Mouse (Mus musculus) retina, embryonic 14.5 days (tissue): ENCODE measurements around the gene Lhpp.
"Not testable (repeated sequence)": the region's sequence is repeated elsewhere in the genome, so short reads cannot be mapped to it uniquely, and the experiment has no call there.

ENCODE experiments used
- DNase-seq: peaks from one replicate; pipeline ENCODE4 v3.0.0-alpha.2; 2015; ENCODE audit warnings: low spot score

The Lhpp gene

GRCm38 (mm10) chr7:132646514-132646913 is 36.1 kb downstream of the Lhpp start:
- DNase-seq, result no peak

GRCm38 (mm10) chr7:132654412-132654811 is 44.0 kb downstream of the Lhpp start:
- no peak for DNase-seq

DNA sequence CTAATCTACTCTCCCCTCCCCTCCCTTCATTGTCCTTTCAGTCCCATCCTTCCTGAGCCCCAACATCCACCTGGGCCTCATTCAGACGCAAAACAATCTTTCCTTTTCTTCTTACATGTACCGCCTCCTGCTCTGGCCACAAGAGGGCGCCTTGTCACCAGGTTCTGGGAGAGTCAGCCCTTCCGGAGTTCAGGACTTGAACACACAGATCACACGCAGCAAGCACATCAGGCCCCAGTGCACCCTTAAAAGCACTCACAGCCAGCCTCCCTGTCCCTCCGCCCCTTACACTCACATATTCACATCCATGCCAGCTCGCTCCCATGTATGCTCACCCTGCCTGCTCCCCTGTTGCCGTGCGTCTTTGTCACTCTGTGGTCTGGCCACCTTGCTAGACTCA is 45.6 kb downstream of the Lhpp start:
- peak; percentile 92 for DNase-seq

DNA sequence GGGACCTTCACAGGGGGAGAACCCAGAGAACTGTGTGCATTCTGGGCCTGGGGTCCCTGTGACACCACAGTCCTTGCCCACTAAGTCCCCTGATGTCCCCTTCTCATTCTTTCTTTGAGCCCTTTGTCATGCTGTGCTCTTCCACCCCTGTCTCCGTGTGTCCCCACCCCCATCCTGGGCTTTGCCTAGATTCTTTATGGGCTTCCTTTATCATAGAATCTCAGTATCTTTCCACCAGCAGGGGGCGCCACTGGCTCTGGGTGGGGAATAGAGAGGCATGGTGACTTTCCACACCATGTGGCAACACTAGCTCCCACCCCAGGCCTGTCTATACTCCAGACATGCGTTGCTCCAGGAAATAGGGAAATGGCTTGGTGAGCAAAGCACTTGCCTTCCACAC is 46.1 kb downstream of the Lhpp start:
- DNase-seq, result peak; percentile 89

DNA sequence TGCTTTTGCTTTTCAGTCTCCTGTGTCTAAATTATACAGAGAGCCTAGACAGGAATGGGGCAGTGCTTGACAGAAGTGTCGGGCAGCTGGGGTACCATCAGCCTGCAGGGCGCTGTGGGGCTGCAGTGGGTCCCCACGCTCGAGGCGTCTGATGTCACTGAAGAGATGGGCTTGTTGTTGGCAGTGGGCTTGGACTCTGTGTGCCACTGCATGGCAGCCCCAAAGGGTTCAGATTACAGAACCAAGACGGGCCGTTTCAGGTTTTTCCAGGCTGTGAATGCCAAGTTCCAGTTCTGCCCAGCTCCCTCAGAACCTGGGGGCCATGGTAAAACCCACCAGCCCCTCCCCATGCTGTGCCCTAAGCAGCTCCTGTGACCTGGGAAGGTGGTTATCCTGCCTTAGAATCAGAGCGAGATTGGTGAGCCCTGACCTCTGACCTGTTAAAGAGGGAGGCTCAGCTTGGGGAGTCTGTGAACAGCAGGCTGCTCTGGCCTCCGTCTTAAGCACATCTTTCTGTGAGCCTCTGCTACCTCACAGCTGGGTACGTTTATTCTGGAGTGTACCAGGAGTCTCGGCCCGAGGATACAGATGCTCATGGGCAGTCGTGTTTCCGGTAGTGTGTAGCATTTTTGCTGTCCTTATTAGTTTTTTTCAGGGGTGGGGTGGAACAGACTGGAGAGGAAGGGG is 47.1 kb downstream of the Lhpp start:
- DNase-seq, result peak; percentile 25

DNA sequence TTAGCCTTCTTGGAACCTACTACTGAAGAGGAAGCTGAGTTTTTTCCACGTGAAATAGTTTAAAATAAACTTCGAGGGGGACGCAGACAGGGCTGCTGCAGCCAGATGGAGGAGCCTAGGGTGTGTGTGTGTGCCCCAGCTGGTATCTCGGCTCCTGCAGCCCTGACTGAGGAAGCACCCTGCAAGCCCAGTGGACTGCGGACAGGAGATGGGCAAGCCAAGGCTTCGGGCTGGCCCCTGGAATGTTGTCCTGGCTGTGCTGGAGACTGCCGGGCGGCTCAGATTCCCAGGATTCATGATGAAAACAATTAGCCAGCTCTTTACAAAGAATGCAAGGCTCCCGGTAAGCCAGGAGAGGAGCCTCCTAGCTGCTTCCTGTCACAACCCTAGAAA is 47.6 kb downstream of the Lhpp start:
- DNase-seq, result peak; percentile 55

- no peak for DNase-seq
Observed at GRCm38 (mm10) chr7:132658688-132659087, 48.2 kb downstream of the Lhpp start.

DNA sequence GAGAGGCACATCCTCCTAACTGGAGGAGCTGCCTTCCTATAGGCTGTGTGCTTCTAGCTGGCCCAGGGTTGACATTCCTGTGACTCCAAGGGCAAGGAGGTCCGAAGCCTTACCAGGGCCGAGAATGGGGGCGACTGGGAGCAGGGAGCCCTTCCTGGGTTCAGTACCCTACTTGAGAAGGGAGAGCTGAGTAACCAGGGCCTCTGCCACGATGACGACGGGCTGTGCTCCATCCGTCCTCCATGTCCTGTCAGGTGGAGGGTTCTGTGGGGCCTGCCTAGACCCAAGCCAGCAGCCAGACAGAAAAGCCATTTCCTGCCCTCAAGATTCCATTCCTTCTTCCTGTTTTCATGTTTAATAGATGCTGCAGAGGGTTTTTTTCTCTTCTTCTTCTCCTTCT is 49.2 kb downstream of the Lhpp start:
- no peak for DNase-seq

DNA sequence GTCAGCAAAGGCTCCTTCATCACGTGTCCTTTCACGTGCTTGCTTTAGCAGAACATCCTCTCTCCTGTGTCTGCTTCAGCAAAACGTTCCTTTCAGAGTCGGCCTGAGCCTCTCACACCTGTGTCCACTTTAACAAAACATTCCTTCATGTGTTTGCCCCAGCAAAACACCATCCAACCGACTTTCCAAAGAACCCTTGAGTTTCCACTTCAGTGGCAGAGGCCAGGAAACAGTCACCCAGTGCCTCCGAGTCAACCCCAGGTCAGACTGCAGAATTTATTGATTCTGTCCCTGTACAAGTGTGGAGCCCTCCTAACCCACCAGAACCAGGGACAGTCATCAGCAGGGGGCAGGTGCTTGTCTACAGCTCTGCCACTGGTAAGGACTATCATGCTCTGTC is 52.4 kb downstream of the Lhpp start:
- DNase-seq, result not testable (repeated sequence)

DNA sequence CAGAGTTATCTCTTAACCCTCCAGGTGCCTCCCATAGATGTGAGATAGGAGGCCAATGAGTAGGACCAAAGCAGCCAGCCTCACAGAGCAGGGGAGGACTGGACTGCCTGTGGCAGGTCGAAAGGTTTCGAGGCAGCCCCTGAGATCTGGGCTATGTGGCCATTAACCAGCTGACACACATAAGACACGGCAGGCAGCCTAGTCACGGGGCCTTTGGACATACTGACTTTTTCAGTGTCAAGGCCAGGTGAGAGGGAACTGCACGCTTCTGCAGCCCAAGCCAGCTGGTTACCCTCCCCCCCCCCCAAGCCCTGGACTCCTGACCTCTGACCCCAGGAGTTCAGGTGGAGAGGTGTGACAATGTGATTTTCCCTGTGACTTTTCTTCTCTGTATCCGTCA is 54.4 kb downstream of the Lhpp start:
- no peak for DNase-seq

DNA sequence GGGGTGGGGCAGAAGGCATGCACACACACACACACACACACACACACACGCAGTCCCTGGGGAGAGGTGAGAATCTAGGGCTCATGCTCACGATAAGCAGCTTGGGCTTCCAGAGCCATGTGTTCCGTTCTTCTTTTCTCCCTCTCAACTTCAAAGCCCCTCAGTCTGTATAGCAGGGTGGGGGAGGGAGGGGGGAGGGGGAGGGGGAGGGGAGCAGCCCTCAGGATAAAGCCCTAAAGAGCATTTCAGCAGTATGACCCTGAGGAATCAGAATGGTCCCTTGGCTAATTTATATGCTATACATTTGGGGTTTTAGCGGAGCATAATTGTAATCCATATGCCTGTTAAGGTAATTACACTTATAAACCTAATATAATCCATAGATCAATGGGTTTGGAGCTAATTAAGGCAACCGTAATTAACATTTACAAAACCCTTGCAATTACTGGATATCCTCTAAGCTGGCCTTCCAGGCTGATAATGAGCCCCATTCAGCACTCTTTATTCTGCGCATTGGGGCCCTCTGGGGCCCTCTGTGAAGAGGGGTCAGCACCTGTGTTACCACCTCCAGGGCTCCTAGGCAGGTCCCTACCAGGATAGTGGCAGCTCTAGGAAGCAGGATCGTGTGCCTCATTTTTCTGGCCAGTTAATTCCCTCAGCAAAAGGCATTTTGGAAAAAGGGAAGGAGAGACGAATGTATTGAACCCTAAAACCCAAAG is 55.4 kb downstream of the Lhpp start:
- peak; percentile 31 for DNase-seq

DNA sequence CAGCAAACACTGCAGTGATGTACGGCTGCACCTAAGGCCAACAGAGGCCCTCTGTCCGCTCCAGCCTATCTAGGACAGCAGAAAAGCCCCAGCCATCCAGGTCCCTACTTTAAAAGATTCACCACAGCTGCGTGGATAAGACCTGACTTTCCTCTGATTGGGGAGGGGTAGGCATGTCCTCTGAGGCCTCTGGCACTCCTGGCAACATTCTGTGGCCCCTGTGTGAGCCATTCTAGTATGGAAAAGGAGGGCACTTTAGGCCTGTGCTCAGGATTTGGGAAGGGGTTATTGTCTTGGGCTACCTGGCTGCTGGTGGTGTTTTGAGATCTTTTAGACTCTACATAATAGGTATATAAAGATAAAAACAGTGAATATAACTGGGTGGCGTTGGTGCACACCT is 56.1 kb downstream of the Lhpp start:
- no peak for DNase-seq

GRCm38 (mm10) chr7:132668604-132669003 is 58.2 kb downstream of the Lhpp start:
- no peak for DNase-seq

DNA sequence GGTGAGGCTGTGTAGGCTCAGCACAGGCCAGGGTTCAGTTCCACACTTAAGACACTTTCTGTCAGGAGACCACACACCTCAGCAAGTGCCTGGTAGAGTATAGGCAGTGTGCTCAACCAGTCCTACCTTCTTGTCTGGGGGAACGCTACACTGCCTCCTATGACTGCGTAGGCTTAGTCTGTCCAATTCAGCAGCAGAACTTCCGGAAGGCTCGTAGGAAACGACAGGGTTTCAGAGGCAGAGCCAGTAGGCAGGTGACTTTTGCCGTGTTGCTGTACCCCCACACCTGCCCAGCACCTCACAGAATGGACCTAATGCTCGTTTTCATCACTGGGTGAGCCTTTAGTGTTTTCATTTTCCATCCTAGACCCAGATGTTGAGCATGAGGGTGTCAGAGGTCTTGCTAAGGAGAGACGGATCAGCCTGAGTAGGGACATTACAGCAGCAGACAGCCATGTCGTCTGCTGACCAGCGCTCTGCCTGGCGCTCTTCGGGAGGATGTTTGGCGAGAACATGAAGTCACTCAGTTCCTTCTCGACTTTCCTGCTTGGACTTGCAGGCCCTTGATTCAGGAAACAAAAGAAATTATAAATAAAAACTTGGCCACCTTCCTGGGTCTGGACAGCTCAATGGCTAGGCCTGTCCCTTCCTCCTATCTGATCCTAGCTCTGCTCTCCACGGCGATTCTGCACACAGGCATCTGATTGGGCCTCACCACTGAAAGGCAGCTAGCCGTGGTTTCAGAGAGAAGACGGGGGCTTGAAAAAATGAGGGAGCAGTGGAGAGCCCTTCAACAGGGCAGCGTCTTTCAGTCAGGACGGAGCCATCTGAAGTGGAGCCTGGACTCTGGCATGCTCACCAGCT is 59.8 kb downstream of the Lhpp start:
- no peak for DNase-seq

- no peak for DNase-seq
Observed at GRCm38 (mm10) chr7:132670863-132671165, 60.4 kb downstream of the Lhpp start.

DNA sequence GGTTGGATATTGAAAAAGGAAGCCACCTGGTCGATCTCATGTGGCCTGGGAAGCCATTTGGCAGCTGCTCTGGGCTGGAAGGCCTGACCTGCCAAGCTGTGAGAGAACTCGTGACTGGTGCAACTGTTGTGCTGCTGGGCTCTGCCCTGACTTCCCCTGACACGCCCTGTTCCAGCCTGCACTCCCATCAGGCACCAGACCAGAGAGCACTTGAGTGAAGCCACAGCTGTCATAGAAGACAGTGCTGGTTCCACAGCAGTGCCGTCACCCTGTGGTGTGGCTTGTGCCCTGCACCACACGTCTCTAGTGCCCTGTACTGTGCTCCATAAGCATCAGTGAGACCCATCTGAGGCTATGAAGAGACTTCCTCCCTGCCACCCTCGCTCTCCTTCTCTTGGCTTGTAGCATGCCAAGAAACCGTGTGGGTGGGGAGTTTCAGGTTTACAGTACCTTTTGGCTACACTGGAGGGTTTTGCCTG is 62.1 kb downstream of the Lhpp start:
- DNase-seq, result no peak

DNA sequence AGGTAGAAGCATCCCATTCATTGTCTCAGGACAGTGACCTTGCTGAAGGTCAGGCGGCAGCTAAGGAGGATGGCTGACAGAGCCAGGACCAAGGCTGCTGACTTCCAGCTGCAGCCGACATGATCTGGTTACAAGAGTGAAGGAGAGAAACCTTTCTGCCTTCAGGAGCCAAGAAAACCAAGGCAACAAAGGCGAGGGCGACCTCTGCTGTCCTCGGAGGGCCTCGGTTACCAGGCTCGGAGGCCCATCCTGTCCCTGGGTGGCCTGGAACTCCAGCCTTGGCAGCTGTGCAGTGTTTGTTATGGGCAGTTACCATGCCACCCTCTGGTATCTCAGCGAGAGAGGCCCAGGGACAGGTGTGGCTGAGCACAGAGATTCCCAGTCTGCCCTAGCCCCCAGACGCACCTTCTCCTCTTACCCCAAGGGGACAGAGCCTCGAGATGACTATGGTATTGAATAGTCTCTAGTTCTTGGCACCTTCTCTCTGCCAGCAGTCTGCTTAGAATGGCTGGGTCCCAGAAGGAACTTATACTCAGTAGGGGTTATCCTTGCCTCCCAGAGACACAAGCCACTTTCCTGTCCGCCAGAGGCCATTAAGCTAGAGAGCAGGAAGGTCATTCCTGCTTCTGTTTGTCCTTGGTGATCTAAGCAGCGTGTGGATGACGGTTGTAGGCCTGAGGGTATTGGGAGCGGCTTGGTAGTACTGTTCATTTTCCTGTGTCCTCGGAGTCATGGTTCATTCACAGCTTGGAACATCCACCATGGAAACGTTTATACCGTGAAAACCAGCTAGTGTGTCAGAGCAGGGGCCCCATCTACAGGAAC is 63.7 kb downstream of the Lhpp start:
- DNase-seq, result no peak

DNA sequence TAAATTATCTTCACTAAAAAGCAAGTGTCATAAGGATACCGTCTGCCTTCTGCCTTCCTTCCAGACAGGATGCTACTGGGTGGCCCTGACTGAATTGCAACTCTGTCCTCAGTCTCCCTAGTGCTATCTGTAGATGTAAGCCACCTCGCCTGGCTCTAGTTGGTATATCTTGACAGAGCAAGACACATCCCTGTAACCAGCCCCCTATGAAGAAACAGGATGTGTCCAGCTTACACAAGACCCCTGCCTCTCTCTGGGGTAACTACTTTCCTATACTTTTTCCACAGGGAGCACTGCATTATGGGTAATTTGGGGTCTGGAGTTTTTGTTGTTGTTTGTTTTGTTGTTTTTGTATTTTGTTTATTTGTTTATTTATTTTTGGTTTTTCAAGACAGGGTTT is 65.5 kb downstream of the Lhpp start:
- no peak for DNase-seq

GRCm38 (mm10) chr7:132679117-132679516 is 68.7 kb downstream of the Lhpp start:
- no peak for DNase-seq

DNA sequence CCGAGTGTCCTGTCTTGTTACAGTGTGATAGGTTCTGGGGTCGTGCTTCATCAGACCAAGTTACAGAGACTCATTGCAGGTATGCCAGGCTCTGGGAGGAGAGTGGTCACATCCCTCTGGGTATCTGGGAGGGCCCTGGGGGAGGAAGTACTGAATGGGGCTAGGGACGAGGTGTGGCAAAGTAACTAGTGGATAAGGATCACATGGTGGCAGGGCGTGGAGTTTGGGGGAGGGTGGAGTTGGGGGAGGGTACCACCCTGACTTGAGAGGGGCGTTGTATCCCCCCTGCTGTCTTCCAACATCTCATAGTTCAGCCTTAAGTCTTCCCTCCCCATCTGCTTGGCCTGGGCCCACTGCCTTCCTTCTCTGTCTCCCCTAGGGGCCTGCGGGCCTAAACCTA is 69.1 kb downstream of the Lhpp start:
- DNase-seq, result no peak

DNA sequence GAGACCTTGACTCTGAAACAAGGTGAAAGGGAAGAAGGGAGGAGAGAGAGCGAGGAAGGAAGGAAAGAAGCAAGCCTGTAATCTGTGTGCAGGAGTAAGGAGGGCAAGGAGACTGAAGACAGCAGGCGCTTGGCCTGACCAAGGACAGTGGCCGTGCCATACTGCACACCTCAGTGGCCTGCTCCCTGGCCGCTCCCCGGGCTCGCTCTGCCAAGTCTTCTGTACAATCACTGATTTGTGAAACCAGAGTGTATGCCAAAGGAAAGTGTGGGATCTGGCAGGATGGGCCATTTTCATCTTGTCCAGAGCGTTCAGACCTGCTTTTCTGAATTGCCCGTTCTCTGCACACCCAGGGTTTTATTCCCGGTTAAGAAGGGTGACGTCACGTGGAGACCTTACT is 70.9 kb downstream of the Lhpp start:
- no peak for DNase-seq

DNA sequence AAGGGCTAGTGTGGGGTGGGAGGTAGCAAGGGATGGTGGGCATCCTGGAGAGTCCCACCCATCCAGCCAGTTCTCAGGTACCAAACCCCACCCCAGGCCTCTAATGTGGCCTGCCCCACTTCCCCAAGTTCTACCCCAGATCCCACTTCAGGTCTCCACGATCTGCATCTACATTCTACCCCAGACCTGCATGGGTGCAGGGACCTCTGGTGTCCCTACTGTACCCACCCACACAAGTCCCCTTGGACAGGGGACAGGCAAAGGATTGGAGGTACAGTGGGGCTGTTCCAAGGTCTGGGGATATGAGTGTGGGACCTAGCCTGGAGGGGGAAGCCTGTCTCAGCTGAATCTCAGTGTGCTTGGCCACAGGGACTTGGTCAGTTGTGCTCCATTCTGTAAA is 71.4 kb downstream of the Lhpp start:
- no peak for DNase-seq
